Mouse (Mus musculus) small intestine, adult 2 months (tissue): ENCODE results near the gene Bcan. TPM values are rescaled to one million over a fixed set of nuclear protein-coding genes. Genes with fewer than 3 reads are reported as not detected.

Experiments
- H3K27ac ChIP-seq: fragments of 200-500 bp; 2 replicates; pipeline ENCODE4 v1.5.1; 2012; ENCODE audit warnings: low read depth, low read length, control low read depth, inconsistent platforms; ENCODE audit not compliant: insufficient read depth
- H3K27me3 ChIP-seq: fragments of 200-500 bp; 2 replicates; pipeline ENCODE4 v1.6.1; 2012; ENCODE audit warnings: mild to moderate bottlenecking, moderate library complexity, low read length, inconsistent platforms; ENCODE audit not compliant: control insufficient read depth, insufficient read depth
- H3K36me3 ChIP-seq: fragments of 200-500 bp; 2 replicates; pipeline ENCODE4 v1.6.1; 2012; ENCODE audit warnings: mild to moderate bottlenecking, low read length, control low read depth, inconsistent platforms; ENCODE audit not compliant: control insufficient read depth, insufficient read depth
- H3K4me1 ChIP-seq: fragments of 200-500 bp; 2 replicates; pipeline ENCODE4 v1.6.1; 2012; ENCODE audit warnings: low read length, inconsistent platforms, mixed read lengths; ENCODE audit not compliant: control insufficient read depth, insufficient read depth, insufficient read length
- H3K4me3 ChIP-seq: fragments of 200-500 bp; 2 replicates; pipeline ENCODE4 v1.5.1; 2012; ENCODE audit warnings: low read depth, mild to moderate bottlenecking, control low read depth, inconsistent platforms, low read length, moderate library complexity
- CTCF ChIP-seq: fragments of 200-500 bp; IDR thresholded peaks from 2 replicates; pipeline ENCODE4 v1.5.1; 2012; ENCODE audit warnings: low read depth, mild to moderate bottlenecking, control low read depth, inconsistent platforms, low read length, moderate library complexity, mixed read lengths; ENCODE audit not compliant: insufficient replicate concordance, insufficient read length; ENCODE audit errors: extremely low read depth
- POLR2A ChIP-seq: fragments of 200-500 bp; IDR thresholded peaks from 2 replicates; pipeline ENCODE4 v1.6.1; 2012; ENCODE audit warnings: low read depth, mild to moderate bottlenecking, control low read depth, inconsistent platforms, low read length, moderate library complexity
- WGBS: fragments of 180-500 bp; shearing (Covaris S2); methylation state at CpG from one replicate; pipeline ENCODE4 v1.1.7; 2018; 5-methylcytosine and 5-hydroxymethylcytosine counted together
- polyA plus RNA-seq: library from polyadenylated mRNA; depleted of rRNA; stranded (reverse); fragments of >200 nt; gene quantifications from 2 replicates; pipeline ENCODE4 v1.2.3, GENCODE M21; 2012; rRNA removed

The Bcan gene
- polyA plus RNA-seq, 1 experiment: 0.04 TPM

- H3K4me3 ChIP-seq: no peak overlapping the region
- no peak overlapping the region for H3K27ac ChIP-seq
- H3K36me3 ChIP-seq: peaks cover 2% of the 10 kb centered on the region
- H3K4me1 ChIP-seq: no peaks in the 10 kb centered on the region
- TF ChIP-seq CTCF: no peak
- TF ChIP-seq POLR2A: no peak
- WGBS: 14% methylated on average over 26 of the region's 26 CpGs
- H3K27me3 ChIP-seq: peaks cover 52% of the 10 kb centered on the region
Observed at GRCm38 (mm10) chr3:87947056-87947810, 52.8 kb downstream of the Bcan start.

- H3K27ac ChIP-seq: no peak overlapping the region
- H3K27me3 ChIP-seq: peaks cover 46% of the 10 kb centered on the region
- WGBS: 50% methylated on average over 1 of the region's 1 CpGs
- H3K4me1 ChIP-seq: no peaks in the 10 kb centered on the region
- H3K4me3 ChIP-seq: no peak overlapping the region
- H3K36me3 ChIP-seq: peaks cover 7% of the 10 kb centered on the region
- no peak for TF ChIP-seq CTCF
- no peak for TF ChIP-seq POLR2A
Observed at GRCm38 (mm10) chr3:87946541-87946860, 53.5 kb downstream of the Bcan start.

DNA sequence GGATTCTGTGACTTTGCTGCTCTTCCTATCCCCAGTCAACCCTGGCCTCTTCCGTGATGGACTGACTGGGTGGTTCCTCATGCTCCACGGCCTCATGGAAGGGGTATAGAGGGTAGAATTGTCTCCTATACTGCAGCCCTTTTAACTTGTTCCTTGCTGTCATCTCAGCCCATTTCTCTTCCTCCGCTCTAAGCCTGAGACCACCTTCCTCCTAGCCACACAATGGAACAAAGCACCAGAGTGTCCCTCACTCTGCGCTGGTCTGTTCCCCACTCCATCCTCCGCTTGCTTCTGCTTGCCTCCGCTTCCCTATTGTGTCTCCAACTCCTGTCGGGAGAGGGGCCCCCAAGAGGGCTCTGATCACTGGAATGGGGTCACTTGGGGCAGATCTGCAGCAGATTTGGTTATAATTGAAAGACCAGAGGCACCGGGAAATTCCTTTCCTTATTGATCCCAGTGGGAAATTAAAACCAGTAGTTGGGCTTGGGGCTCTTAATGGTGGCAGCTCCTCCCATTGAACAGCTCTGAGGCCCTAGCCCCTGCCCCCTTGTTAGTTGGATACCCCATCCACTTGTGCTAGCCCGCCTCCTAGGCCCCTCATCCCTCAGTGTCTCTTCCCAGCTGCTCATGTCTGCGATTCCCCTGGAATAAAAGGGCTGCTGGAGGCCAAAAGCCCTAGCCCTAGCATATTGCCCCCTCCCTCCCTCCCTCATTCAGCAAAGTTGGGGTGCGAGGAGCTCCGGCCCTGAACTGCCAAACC lies 54.1 kb downstream of the Bcan start:
- Histone ChIP-seq H3K36me3 (peaks cover 13% of the 10 kb centered on the region), H3K4me3 (no peak overlapping the region), H3K27ac (no peak overlapping the region), H3K27me3 (peaks cover 45% of the 10 kb centered on the region), H3K4me1 (no peaks in the 10 kb centered on the region)
- WGBS: 50% methylated on average over 12 of the region's 12 CpGs
- TF ChIP-seq POLR2A (no peak), CTCF (no peak)

GRCm38 (mm10) chr3:87944838-87945600 lies 55.0 kb downstream of the Bcan start:
- WGBS: 17% methylated on average over 4 of the region's 4 CpGs
- Histone ChIP-seq H3K27me3 (peaks cover 38% of the 10 kb centered on the region), H3K27ac (no peak overlapping the region), H3K4me1 (no peaks in the 10 kb centered on the region), H3K4me3 (no peak overlapping the region), H3K36me3 (peaks cover 19% of the 10 kb centered on the region)
- TF ChIP-seq CTCF: no peak
- TF ChIP-seq POLR2A: no peak

GRCm38 (mm10) chr3:87943586-87943985 lies 56.4 kb downstream of the Bcan start:
- 56% methylated on average over 7 of the region's 7 CpGs for WGBS

DNA sequence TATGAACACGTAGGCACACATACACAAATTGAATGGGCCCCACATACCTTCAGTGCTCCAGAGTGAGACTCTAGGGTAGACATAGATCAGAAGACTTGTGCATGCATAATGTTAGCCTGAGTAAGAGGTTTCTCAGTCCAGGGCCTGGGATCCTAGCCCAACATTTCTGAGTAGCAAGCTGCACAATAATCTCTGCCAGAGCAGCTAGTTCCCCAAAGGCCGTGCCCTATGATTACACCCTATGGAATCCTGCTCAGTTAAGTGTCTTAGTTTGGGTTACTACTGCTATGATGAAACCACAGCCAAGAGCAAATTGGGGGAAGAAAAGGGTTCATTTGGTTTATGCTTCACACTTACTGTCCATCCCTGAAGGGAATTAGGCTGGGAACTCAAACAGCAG lies 57.6 kb downstream of the Bcan start:
- H3K27ac ChIP-seq: no peak overlapping the region
- TF ChIP-seq POLR2A: no peak
- TF ChIP-seq CTCF: no peak
- no peaks in the 10 kb centered on the region for H3K4me1 ChIP-seq
- 94% methylated on average over 2 of the region's 2 CpGs for WGBS
- peaks cover 13% of the 10 kb centered on the region for H3K27me3 ChIP-seq
- peaks cover 39% of the 10 kb centered on the region for H3K36me3 ChIP-seq
- H3K4me3 ChIP-seq: no peak overlapping the region

More at GRCm38 (mm10) chr3:87943586-87943985, 56.4 kb downstream of the Bcan start:
- TF ChIP-seq CTCF (no peak), POLR2A (no peak)
- Histone ChIP-seq H3K27ac (no peak overlapping the region), H3K27me3 (peaks cover 24% of the 10 kb centered on the region), H3K4me1 (no peaks in the 10 kb centered on the region), H3K4me3 (no peak overlapping the region), H3K36me3 (peaks cover 34% of the 10 kb centered on the region)

- H3K4me1 ChIP-seq: no peaks in the 10 kb centered on the region; the same call in 1 of the 2 replicates
- H3K4me3 ChIP-seq: no peak overlapping the region
- 72% methylated on average over 5 of the region's 5 CpGs for WGBS
- H3K27ac ChIP-seq: no peak overlapping the region
- no peak for TF ChIP-seq POLR2A
- no peak for TF ChIP-seq CTCF
- peaks cover 43% of the 10 kb centered on the region for H3K36me3 ChIP-seq
- H3K27me3 ChIP-seq: no peaks in the 10 kb centered on the region
Observed at GRCm38 (mm10) chr3:87940611-87941010, 59.4 kb downstream of the Bcan start.

Other genes with a start within 250 kb of the Bcan start
- gene Ntrk1, start 205.1 kb downstream of the Bcan start, polyA plus RNA-seq: 0.08 and 0.18 TPM in 2 replicates
- gene Insrr, start 203.3 kb downstream of the Bcan start, polyA plus RNA-seq: 1.3 and 2.6 TPM in 2 replicates
- 13.0 and 20.1 TPM in 2 replicates for gene Pear1, start 175.9 kb downstream of the Bcan start, polyA plus RNA-seq
- 3.0 and 5.9 TPM in 2 replicates for gene Sh2d2a, start 153.5 kb downstream of the Bcan start, polyA plus RNA-seq
- gene Prcc, start 114.6 kb downstream of the Bcan start, polyA plus RNA-seq: 13.4 and 27.1 TPM in 2 replicates
- gene Hdgf, start 93.9 kb downstream of the Bcan start, polyA plus RNA-seq: 20.0 and 44.5 TPM in 2 replicates
- gene Mrpl24, start 80.7 kb downstream of the Bcan start, polyA plus RNA-seq: 12.5 and 25.5 TPM in 2 replicates
- 3.9 and 7.0 TPM in 2 replicates for gene Isg20l2, start 69.9 kb downstream of the Bcan start, polyA plus RNA-seq
- gene Rrnad1, start 69.5 kb downstream of the Bcan start, polyA plus RNA-seq: 12.5 and 17.3 TPM in 2 replicates
- gene Crabp2, start 51.6 kb downstream of the Bcan start, polyA plus RNA-seq: 0.10 TPM in 1 of 2 replicates, not detected in the other
- gene Nes, start 29.2 kb downstream of the Bcan start, polyA plus RNA-seq: 2.6 and 5.0 TPM in 2 replicates
- not detected in 2 replicates for gene Hapln2, start 27.4 kb upstream of the Bcan start, polyA plus RNA-seq
- 3.7 and 4.4 TPM in 2 replicates for gene Gpatch4, start 42.9 kb upstream of the Bcan start, polyA plus RNA-seq
- 25.4 and 41.6 TPM in 2 replicates for gene Naxe, start 58.3 kb upstream of the Bcan start, polyA plus RNA-seq
- gene Ttc24, start 78.1 kb upstream of the Bcan start, polyA plus RNA-seq: not detected in 2 replicates
- gene Iqgap3, start 81.7 kb upstream of the Bcan start, polyA plus RNA-seq: 7.1 and 14.6 TPM in 2 replicates
- 61.9 and 89.7 TPM in 2 replicates for gene Mef2d, start 142.1 kb upstream of the Bcan start, polyA plus RNA-seq